Mouse (Mus musculus) regulatory T cell (primary cell): ENCODE measurements around the gene Slc39a11.

Experiments
- in situ Hi-C: fragments of 300-600 bp; cut with MboI, MseI; formaldehyde crosslinking; loops from one replicate; pipeline ENCODE4 v1.15.1; 2025; ENCODE audit warnings: high pct_unique_total_duplicates

Slc39a11 gene

GRCm38 (mm10) chr11:113600526-113601245 is 49.2 kb downstream of the Slc39a11 start:
- in situ Hi-C loops: no loop called here

- in situ Hi-C loops: no loop called here
These were observed 52.2 kb downstream of the Slc39a11 start for GRCm38 (mm10) chr11:113597632-113598031.

- in situ Hi-C loops: no loop called here
These were observed 54.7 kb downstream of the Slc39a11 start for GRCm38 (mm10) chr11:113595144-113595543.

- in situ Hi-C loops: no loop called here
These were observed 60.9 kb downstream of the Slc39a11 start for GRCm38 (mm10) chr11:113588936-113589335.

- in situ Hi-C loops: no loop called here
These were observed 63.5 kb downstream of the Slc39a11 start for GRCm38 (mm10) chr11:113586423-113586822.

GRCm38 (mm10) chr11:113583879-113584661 is 65.8 kb downstream of the Slc39a11 start:
- in situ Hi-C loops: no loop called here

GRCm38 (mm10) chr11:113577221-113577620 is 72.7 kb downstream of the Slc39a11 start:
- in situ Hi-C loops: no loop called here

GRCm38 (mm10) chr11:113572641-113573040 is 77.2 kb downstream of the Slc39a11 start:
- in situ Hi-C loops: loop anchor here (25.0 kb wide), 1 partner anchor 1090 kb away; the partner anchor contains the start of gene Rpl38

- in situ Hi-C loops: loop anchor here (25.0 kb wide), 1 partner anchor 1091 kb away; the partner anchor contains the start of gene Rpl38
These were observed 78.3 kb downstream of the Slc39a11 start for GRCm38 (mm10) chr11:113571616-113572015.

GRCm38 (mm10) chr11:113568999-113569398 is 80.9 kb downstream of the Slc39a11 start:
- in situ Hi-C loops: loop anchor here (25.0 kb wide), 1 partner anchor 1093 kb away; the partner anchor contains the start of gene Rpl38

GRCm38 (mm10) chr11:113567926-113568325 is 82.0 kb downstream of the Slc39a11 start:
- in situ Hi-C loops: loop anchor here (25.0 kb wide), 1 partner anchor 1094 kb away; the partner anchor contains the start of gene Rpl38

- in situ Hi-C loops: loop anchor here (25.0 kb wide), 1 partner anchor 1097 kb away; the partner anchor contains the start of gene Rpl38
These were observed 84.6 kb downstream of the Slc39a11 start for GRCm38 (mm10) chr11:113565006-113565995.

GRCm38 (mm10) chr11:113562326-113562725 is 87.6 kb downstream of the Slc39a11 start:
- in situ Hi-C loops: loop anchor here (25.0 kb wide), 1 partner anchor 1100 kb away; the partner anchor contains the start of gene Rpl38

- in situ Hi-C loops: loop anchor here (25.0 kb wide), 1 partner anchor 1102 kb away; the partner anchor contains the start of gene Rpl38
These were observed 89.7 kb downstream of the Slc39a11 start for GRCm38 (mm10) chr11:113560150-113560549.

GRCm38 (mm10) chr11:113558505-113558904 is 91.4 kb downstream of the Slc39a11 start:
- in situ Hi-C loops: loop anchor here (25.0 kb wide), 1 partner anchor 1104 kb away; the partner anchor contains the start of gene Rpl38

GRCm38 (mm10) chr11:113556142-113556541 is 93.7 kb downstream of the Slc39a11 start:
- in situ Hi-C loops: loop anchor here (25.0 kb wide), 1 partner anchor 1106 kb away; the partner anchor contains the start of gene Rpl38

- in situ Hi-C loops: loop anchor here (25.0 kb wide), 1 partner anchor 1107 kb away; the partner anchor contains the start of gene Rpl38
These were observed 95.0 kb downstream of the Slc39a11 start for GRCm38 (mm10) chr11:113554701-113555360.

GRCm38 (mm10) chr11:113554194-113554593 is 95.7 kb downstream of the Slc39a11 start:
- in situ Hi-C loops: loop anchor here (25.0 kb wide), 1 partner anchor 1108 kb away; the partner anchor contains the start of gene Rpl38

GRCm38 (mm10) chr11:113553605-113554004 is 96.3 kb downstream of the Slc39a11 start:
- in situ Hi-C loops: loop anchor here (25.0 kb wide), 1 partner anchor 1109 kb away; the partner anchor contains the start of gene Rpl38

- in situ Hi-C loops: loop anchor here (25.0 kb wide), 1 partner anchor 1110 kb away; the partner anchor contains the start of gene Rpl38
These were observed 97.3 kb downstream of the Slc39a11 start for GRCm38 (mm10) chr11:113552539-113552938.
